ENCODE assay signal across 8 mouse cellular contexts in genomic region chr4:141506352-141506751, GRCm38 (mm10). TPM values are rescaled to one million over a fixed set of nuclear protein-coding genes. Genes with fewer than 3 reads are reported as not detected.
DNase-seq lines count a peak whose midpoint lies in the region; ATAC-seq and TF ChIP-seq lines count a peak whose summit lies in the region.

No protein-coding gene starts in this region.

- H3K36me3 ChIP-seq in hindbrain, embryonic 15.5 days, result no peaks in the 10 kb centered on the region

- peaks cover 25% of the 10 kb centered on the region for H3K4me1 ChIP-seq in hindbrain, embryonic 15.5 days (replicated peaks)

- intact Hi-C loops in gastrocnemius, adult 2 months (cut with DNase I), result loop anchor here (5.0 kb wide), 1 partner anchor 74 kb away; no protein-coding TSS in a partner anchor

- peak; percentile 10; the same call in 1 of the 2 replicates for TF ChIP-seq CTCF in gastrocnemius, adult 2 months (IDR thresholded peaks at IDR 0.05)

- H3K4me3 ChIP-seq in gastrocnemius, adult 2 months, result peak overlapping the region; percentile 46
- no peak overlapping the region for H3K4me3 ChIP-seq in hindbrain, embryonic 15.5 days

- H3K27ac ChIP-seq in gastrocnemius, adult 2 months, result peak overlapping the region; percentile 80
- H3K27ac ChIP-seq in hindbrain, embryonic 15.5 days (replicated peaks), result peak overlapping the region; percentile 86

- no peak overlapping the region for H3K9ac ChIP-seq in hindbrain, embryonic 15.5 days

- peak; percentile 81 for ATAC-seq in hindbrain, embryonic 15.5 days (ENCODE audit: low FRiP score, low read depth)
- peak; percentile 84 for ATAC-seq in megakaryocyte progenitor cell, adult 5-6 weeks (replicated peaks; ENCODE audit: poor library complexity)

- peak overlapping the region; percentile 29 for H3K4me2 ChIP-seq in hindbrain, embryonic 15.5 days

- DNase-seq in adrenal gland, adult 18-20 months (ENCODE audit: low spot score in 2 of 2), result peak; percentile 61 to 66
- DNase-seq in cerebellum, postnatal 10 days, result peak; percentile 80 to 84
- peak; percentile 79 for DNase-seq in gastrocnemius, adult 2 months
- DNase-seq in left cerebral cortex, adult 18-20 months (ENCODE audit: low spot score in 2 of 2), result peak; percentile 54 to 62
- peak; percentile 57 for DNase-seq in right cerebral cortex, postnatal 25 days
- no peak for DNase-seq in thymus, postnatal 36 days

- H3K9me3 ChIP-seq in hindbrain, embryonic 15.5 days, result no peaks in the 10 kb centered on the region

- no peaks in the 10 kb centered on the region for H3K27me3 ChIP-seq in hindbrain, embryonic 15.5 days

- 49% methylated on average over 10 of the region's 10 CpGs for WGBS in hindbrain, embryonic 15.5 days

RNA-seq across cellular contexts. Expression of gene Spen, which starts 32.0 kb away (rescaled TPM):
- total RNA-seq in adrenal gland, adult 18-20 months (2021), result 10 to 100 TPM; 49.4 to 53.7 TPM
- 10 to 100 TPM; 23.3 to 25.1 TPM for total RNA-seq in gastrocnemius, adult 2 months (2021)
- polyA plus RNA-seq in hindbrain, embryonic 15.5 days (2015; fragmentation: Nextera tagmentation; extraction: Ambion mirVana), result 15.3 and 17.1 TPM in 2 replicates
- total RNA-seq in left cerebral cortex, adult 18-20 months (2021), result 10 to 100 TPM; 58.4 to 60.6 TPM
- total RNA-seq in megakaryocyte progenitor cell, adult 5-6 weeks (2015), result 28.4 and 35.6 TPM in 2 replicates
- total RNA-seq in megakaryocyte progenitor cell, adult 5-6 weeks (2017), result 22.8 and 29.0 TPM in 2 replicates

Comparison
In these comparisons a context has a peak if more than half of its experiments do, and no peak if none do; other contexts are left out.
1. DNase-seq: peak in adrenal gland, adult 18-20 months (2 of 2), cerebellum, postnatal 10 days (2 of 2), gastrocnemius, adult 2 months (single experiment), left cerebral cortex, adult 18-20 months (2 of 2) and right cerebral cortex, postnatal 25 days (single experiment); none in thymus, postnatal 36 days (0 of 2).